Mouse (Mus musculus) thymus, postnatal 14 days (tissue): ENCODE measurements around the gene Krtap4-6.
"Not testable (repeated sequence)": the region's sequence is repeated elsewhere in the genome, so short reads cannot be mapped to it uniquely, and the experiment has no call there.

Experiments used
- DNase-seq: peaks from one replicate; pipeline ENCODE4 v3.0.0; 2021

The Krtap4-6 gene

DNA sequence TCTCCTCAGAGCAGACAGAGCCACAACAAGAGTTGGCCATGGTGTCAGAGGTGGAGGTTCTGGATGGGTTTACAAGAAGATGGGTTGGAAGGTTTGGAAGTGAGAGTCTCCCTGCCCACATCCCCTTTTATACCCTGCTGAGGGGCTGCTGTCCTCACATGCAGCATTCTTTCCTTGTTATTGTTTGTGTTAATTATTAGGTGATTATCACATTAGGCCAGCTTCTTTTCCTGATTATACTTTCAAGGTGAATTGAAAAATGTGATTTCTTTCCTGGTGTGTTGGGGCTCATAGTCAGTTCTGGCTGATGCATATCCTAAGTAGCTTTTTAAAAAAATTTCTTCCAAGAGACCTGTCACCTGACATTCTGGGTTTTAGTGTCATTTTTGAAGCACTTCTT, at the start of gene Krtap4-6:
Krtap4-6 (minus strand) TSS at position 101 of the 400 bp plus-strand sequence.
- DNase-seq, result no peak

DNA sequence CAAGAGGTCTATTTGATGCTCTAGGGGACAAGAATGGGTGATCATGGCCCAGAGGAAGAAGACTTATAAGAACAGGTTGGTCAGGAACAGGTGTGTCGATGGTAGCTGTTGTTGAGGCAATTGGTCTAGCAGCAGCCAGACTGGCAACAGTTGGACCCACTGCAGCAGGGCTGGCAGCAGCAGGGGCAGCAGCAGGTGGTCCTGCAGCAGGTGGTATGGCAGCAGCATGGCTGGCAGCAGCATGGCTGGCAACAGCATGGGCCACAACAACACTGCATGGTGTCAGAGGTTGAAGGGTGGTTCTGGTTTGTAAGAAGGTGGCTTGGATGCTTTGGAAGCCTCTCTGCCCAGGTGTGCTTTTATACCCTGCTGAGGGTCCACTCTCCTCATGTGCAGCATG, 24.7 kb upstream of the Krtap4-6 start, which contains the start of gene Gm14190:
Gm14190 (minus strand) TSS at position 278 of the 400 bp plus-strand sequence.
- no peak for DNase-seq

DNA sequence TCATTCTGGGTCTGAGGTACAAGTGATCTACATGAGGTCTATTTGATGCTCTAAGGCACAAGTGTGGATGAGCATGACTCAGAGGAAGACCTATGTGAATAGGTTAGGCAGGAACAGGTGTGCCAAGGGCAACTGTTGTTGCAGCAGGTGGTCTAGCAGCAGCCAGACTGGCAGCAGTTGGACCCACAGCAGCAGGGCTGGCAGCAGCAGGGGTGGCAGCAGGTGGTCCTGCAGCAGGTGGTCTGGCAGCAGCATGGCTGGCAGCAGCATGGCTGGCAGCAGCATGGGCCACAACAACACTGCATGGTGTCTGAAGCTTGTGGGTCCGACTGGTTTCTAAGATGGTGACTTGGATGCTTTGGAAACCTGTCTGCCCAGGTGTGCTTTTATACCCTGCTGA, 19.5 kb upstream of the Krtap4-6 start:
- DNase-seq, result not testable (repeated sequence)

GRCm38 (mm10) chr11:99683481-99683880, 17.7 kb upstream of the Krtap4-6 start:
- no peak for DNase-seq

DNA sequence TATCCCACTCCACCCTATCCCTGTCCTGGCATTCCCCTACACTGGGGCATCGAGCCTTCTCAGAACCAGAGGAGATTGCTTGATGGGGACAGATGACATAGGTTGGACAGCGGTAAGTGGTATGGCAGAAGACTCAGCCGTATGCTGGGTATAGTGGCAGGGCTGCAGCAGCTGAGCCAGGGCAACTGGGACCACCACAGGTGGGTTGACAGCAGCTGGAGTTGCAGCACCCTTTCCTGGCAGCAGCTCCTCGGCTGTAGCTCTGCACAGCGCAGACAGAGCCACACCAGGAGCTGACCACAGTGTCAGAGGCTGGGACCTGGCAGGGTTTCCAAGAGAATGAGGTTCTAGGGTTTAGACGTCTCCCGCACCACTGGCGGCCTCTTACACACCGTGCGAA, 3.0 kb downstream of the Krtap4-6 start:
- no peak for DNase-seq

DNA sequence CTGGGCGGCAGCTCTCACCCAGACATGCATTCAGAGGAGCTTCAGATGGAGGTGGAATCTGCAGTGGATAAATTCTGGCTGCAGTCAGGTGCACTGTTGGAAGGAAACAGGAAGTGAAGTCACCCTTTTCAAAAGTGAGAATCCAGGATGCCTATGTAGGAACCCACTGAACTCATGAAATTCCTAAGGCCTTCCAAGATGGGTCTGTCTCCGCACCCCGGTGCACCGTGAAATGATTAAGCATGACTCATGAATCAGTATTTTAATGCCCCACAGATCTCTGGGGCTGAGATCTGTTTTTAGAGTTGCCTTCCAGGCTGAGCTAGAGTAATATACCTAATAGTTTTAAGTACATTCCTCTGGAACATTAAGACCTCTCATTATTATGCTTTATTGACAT, 6.5 kb downstream of the Krtap4-6 start:
- DNase-seq, result no peak

DNA sequence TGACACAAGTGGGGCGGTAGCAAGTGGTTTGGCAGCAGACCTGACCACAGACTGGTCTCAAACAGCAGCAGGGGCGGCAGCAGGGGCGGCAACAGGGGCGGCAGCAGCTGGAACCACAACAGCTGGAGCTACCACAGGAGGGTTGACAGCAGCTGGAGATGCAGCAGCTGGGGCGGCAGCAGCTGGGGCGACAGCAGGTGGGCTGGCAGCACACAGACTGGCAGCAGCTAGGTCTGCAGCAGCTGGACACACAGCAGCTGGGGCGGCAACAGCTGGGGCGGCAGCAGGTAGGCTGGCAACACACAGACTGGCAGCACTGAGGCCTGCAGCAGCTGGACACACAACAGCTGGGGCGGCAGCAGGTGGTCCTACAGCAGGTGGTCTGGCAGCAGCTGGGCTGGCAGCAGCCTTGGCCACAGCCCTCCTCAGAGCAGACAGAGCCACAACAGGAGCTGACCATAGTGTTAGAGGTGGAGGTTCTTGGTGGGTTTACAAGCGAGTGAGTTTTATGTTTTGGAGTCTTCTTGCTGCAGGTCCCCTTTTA, 7.2 kb downstream of the Krtap4-6 start, which contains the start of gene Gm11563:
Gm11563 (minus strand) TSS at position 494 of the 544 bp plus-strand sequence.
- DNase-seq, result not testable (repeated sequence)

GRCm38 (mm10) chr11:99657051-99657450, 8.7 kb downstream of the Krtap4-6 start:
- DNase-seq, result no peak

DNA sequence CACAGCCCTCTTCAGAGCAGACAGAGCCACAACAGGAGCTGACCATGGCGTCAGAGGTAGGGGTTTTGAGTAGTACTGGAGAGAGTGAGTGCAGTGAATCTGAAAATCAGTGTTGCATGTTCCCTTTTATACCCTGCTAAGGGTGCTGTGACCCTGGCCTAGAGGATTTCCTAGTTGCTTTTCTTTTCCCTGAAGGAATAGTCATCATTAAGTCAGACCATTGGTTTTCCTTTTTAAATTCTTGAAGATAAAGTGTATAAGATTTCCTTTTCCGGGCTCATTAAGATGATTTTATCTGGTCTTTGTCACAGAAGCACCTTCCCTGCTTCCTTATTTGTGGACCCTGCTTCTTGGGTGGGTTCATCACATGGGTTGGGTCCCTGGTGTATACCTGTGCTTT, 15.6 kb downstream of the Krtap4-6 start, which contains the start of gene Gm11555:
Gm11555 (minus strand) TSS at position 101 of the 400 bp plus-strand sequence.
- no peak for DNase-seq

GRCm38 (mm10) chr11:99646444-99646843, 19.3 kb downstream of the Krtap4-6 start:
- DNase-seq, result no peak

GRCm38 (mm10) chr11:99644351-99644750, 21.4 kb downstream of the Krtap4-6 start:
- DNase-seq, result no peak

DNA sequence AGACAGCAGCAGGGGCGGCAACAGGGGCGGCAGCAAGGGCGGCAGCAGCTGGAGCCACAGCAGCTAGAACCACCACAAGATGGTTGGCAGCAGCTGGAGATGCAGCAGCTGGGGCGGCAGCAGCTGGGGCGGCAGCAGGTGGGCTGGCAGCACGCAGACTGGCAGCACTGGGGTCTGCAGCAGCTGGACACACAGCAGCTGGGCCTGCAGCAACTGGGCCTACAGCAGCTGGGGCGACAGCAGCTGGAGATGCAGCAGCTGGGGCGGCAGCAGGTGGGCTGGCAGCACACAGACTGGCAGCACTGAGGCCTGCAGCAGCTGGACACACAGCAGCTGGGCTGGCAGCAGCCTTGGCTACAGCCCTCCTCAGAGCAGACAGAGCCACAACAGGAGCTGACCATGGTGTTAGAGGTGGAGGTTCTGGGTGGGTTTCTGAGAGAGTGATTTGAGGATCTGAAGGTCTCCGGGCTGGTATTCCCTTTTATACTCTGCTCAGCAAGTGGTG, 22.1 kb downstream of the Krtap4-6 start, which contains the start of gene Krtap4-7:
Krtap4-7 (minus strand) TSS at position 455 of the 505 bp plus-strand sequence.
- not testable (repeated sequence) for DNase-seq

DNA sequence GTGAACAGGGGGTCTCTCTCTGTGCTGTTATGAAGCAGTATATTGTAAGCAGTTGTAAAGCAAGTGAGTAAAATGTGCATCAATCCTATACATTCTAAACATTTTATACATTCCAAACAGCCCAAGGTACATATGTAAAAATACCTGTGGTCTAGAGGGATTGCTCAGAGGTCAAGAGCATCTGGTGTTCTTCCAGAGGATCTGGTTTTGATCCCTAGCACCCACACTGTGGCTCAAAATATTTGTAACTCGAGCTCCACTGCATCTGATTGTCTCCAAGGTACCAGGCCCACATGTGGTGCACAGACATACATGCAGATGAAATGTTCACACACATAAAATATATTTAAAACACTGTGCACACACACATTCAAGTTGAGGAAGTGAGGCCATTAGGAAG, 24.8 kb downstream of the Krtap4-6 start:
- no peak for DNase-seq

GRCm38 (mm10) chr11:99637086-99637485, 28.7 kb downstream of the Krtap4-6 start:
- DNase-seq, result no peak

- DNase-seq, result no peak
These were observed 31.1 kb downstream of the Krtap4-6 start, which contains the start of gene Krtap4-2 for GRCm38 (mm10) chr11:99634653-99635134. Gene Krtap4-2 (minus strand): TSS chr11:99635084.

- DNase-seq, result no peak
These were observed 32.5 kb downstream of the Krtap4-6 start for GRCm38 (mm10) chr11:99633293-99633692.

GRCm38 (mm10) chr11:99630890-99631289, 34.9 kb downstream of the Krtap4-6 start:
- no peak for DNase-seq

GRCm38 (mm10) chr11:99628138-99628537, 37.6 kb downstream of the Krtap4-6 start, which contains the start of gene Krtap4-1:
Gene Krtap4-1 (minus strand): TSS chr11:99628238.
- no peak for DNase-seq

DNA sequence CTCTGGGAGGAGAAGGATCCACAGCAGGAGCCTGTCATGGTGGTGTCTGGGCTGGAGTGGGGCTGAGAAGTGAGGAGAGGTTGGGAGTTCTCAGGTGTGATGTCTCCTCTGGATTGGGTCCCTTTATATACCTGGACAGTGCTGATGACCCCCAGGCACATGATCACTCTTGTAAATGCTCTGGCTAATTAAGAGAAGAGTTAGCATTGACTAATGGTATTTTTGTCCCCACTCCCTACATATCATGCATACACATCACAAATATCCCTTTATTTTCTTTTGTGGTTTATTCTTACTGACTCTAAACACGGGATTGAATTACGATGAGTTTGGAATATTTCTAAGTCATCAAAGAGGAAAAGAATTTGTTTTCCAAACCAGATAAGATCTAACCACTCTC, 45.4 kb downstream of the Krtap4-6 start, which contains the start of gene Gm11562:
Gm11562 (minus strand) TSS at position 101 of the 400 bp plus-strand sequence.
- DNase-seq, result no peak
